Mouse (Mus musculus): ENCODE results near the gene 3110082I17Rik.

GRCm38 (mm10) chr5:139466373-139466772, 6.0 kb upstream of the 3110082I17Rik start:
- TF ChIP-seq CTCF (IDR thresholded peaks at IDR 0.05; ENCODE audit: borderline replicate concordance, insufficient read depth, low read depth, low read length) (no peak), POLR2A (IDR thresholded peaks at IDR 0.05; ENCODE audit: borderline replicate concordance, insufficient read depth, low read length) (no peak)
